Mouse (Mus musculus) left cerebral cortex, adult 2 months (tissue): ENCODE measurements around the gene Setdb2. TPM values are rescaled to one million over a fixed set of nuclear protein-coding genes. Genes with fewer than 3 reads are reported as not detected.

Experiments
- DNase-seq, 2 experiments: peaks; one replicate each; pipeline ENCODE4 v3.0.0; 2021 to 2022; ENCODE audit warnings: low spot score in 2 of 2, mixed read lengths in 1 of 2; ENCODE audit errors: extremely low spot score in 1 of 2
- H3K27ac ChIP-seq: fragments of 200-600 bp; 2 replicates; pipeline ENCODE4 v1.8.1; 2022
- H3K4me3 ChIP-seq: fragments of 200-600 bp; 2 replicates; pipeline ENCODE4 v1.8.1; 2022
- CTCF ChIP-seq: fragments of 200-600 bp; IDR thresholded peaks from 2 replicates; pipeline ENCODE4 v1.8.1; 2022; ENCODE audit warnings: antibody characterized with exemption, mild to moderate bottlenecking, moderate library complexity
- intact Hi-C: fragments of 180-260 bp; cut with DNase I; formaldehyde crosslinking; loops from one replicate; pipeline ENCODE4 v1.15.1; 2025
- long read RNA-seq, 2 experiments: library from polyadenylated mRNA; stranded (forward); transcript quantifications; one replicate each; pipeline ENCODE4 v2.0.0; 2021; ENCODE audit warnings: borderline mapping rate in 2 of 2
- total RNA-seq, 2 experiments: library from RNA; stranded (reverse); gene quantifications; 2 replicates each; pipeline ENCODE4 v1.2.3; 2021

The Setdb2 gene
- total RNA-seq = 1 to 10 TPM; 4.1 to 4.2 TPM
- long read RNA-seq, experiment 1, transcript Setdb2-205 (14 exons, 2,995 nt) = major isoform, 7 of 12 reads
- long read RNA-seq, experiment 1, partial matches to known transcripts = 0 of 12 reads
- long read RNA-seq, experiment 1, other reads (novel, unspliced or antisense) = 5 of 12 reads
- long read RNA-seq, experiment 2, partial matches to known transcripts = 0 of 2 reads
- long read RNA-seq, experiment 2, other reads (novel, unspliced or antisense) = 1 of 2 reads

DNA sequence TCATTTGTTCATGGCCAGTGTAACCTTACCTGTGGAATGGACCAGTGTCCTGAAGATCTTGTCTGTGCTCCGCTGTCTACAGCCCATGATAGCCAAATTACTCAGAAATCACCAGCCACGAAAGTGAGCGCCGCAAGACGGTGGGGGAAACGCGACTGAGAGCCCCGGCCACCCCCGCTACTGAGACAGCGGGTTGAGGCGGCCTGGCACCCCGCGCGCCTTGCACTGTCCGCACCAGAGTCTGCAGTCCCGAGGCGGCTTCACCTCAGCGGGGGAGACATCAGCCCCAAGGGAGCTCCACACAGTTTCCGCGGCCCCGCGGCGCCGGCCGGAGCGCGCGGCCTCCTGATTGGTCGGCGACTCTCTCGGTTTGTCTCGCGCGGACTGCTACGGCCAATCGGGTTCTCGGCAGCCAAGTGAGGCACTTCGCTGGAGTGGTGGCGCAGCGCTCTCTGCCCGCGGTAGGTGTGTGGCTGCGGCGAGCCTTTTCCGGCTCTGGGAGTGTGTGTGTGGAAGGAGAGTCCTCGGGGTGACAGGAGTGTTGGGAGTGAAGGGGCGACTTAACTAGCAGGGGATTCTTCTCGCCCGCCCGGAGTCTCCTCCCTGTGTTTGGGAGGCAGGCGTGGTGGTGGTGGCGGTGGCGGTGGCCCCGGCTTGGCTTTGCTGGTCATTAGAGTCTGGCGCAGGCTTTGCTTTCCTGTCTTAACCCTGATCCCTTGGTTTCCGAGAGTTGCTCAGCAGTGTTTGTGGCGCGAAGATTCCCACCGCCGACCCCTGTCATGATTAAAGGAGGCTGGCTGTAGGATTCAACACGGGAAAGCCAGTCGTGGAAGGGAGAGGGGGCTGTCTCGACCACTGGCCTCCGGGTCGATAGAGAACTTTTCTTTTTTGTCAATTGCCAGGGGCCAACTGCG, at the start of gene Setdb2, which contains the start of gene Cab39l:
Setdb2 (minus strand) TSS at position 327 of the 914 bp plus-strand sequence.
Cab39l (plus strand) TSS at position 415 of the 914 bp plus-strand sequence.
- TF ChIP-seq CTCF = peak; percentile 12
- Histone ChIP-seq H3K4me3 (peak within 1 kb of the TSS; percentile 73), H3K27ac (peak within 1 kb of the TSS; percentile 68)
- peak; percentile 94 to 95 for DNase-seq
- intact Hi-C loops = no loop called here

DNA sequence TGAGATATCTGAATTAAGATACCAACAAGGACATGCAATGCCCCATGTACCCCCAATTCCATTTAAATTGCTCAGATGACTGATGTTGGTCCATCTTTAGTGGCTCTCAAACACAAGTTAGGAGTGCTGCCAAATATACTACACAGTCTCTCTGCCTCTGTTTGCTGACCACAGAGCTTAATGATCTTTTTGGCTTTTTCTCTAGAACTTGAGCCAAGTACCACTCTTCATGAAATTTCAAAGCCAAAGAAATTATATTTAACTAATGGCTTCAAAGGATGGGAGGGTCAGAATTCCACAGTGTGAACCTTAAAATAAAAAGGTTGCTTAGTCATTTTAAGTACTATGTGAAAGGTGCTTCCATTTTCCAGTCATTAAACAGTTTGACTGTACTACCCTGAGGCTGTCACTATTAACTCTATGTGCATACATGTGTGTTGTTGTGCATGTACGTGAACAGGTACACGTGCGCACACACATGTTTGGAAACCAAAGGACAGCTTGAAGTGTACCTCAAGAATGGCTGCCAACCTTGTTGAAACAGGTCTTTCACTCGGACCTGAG, 44.6 kb upstream of the Setdb2 start:
- TF ChIP-seq CTCF = no peak
- Histone ChIP-seq H3K27ac (no peak overlapping the region), H3K4me3 (no peak overlapping the region)
- intact Hi-C loops = no loop called here
- no peak for DNase-seq

DNA sequence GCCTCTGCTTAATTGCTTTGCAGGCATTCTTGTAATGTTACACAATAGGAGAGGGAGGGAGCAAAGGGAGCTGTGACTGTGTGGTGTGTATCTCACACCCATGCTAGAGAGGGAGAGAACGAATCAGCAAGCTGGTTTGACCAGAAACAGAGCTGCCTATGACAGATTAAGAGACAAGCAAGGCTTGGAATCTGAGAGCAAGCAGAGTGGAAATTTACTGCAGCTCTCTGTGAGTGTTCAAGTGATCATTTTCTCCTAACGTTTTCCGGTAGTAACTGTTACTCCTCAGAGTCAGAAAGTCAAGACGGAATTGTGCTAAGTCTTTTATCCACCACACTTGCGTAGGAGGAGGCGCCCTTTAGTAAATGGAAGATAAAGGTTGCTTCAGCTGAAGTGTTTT, 38.0 kb upstream of the Setdb2 start:
- intact Hi-C loops = no loop called here
- no peak for TF ChIP-seq CTCF
- Histone ChIP-seq H3K27ac (peak overlapping the region; percentile 73), H3K4me3 (peak overlapping the region; percentile 36)
- peak in 1 of 2 experiments; percentile 16 for DNase-seq

DNA sequence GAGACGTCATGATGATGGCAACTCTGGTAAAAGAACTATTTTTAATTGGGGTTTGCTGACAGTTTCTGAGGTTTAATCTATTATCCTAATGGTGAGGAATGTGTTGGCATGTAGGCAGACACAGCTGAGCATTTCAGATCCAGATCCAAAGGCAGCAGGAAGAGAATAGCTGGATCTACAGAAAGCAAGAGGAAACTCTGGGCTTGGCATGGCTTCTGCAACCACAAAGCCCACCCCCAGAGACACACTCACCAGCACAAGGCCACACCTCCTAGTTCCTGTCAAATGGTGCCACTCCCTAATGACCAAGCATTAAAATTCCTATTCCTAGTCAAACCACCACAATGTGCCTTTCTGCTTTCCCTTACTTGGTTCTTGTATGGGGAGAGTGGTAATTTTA, 30.1 kb upstream of the Setdb2 start:
- Histone ChIP-seq H3K4me3 (no peak overlapping the region), H3K27ac (no peak overlapping the region)
- DNase-seq = no peak
- intact Hi-C loops = no loop called here
- TF ChIP-seq CTCF = no peak

DNA sequence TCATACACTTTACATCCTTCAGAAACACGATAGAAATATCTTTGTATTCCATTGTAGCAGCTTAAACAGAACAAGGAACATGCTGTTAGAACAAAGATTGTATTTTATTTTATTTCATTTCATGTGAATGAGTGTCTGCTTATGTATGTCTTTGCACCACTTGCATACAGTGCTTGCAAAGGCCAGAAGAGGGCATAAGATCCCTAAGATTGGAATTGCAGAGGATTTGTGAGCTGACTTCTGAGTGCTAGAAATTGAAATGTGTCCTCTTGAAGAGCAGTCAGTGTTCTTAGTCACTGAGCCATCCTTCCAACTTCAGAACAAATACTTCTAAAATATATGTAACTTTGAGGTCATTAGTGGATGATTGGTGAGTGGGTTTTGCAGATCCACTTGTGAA, 27.1 kb upstream of the Setdb2 start:
- no peak for DNase-seq
- peak; percentile 56 for TF ChIP-seq CTCF
- intact Hi-C loops = loop anchor here (2.0 kb wide), 1 partner anchor 89 kb away; no protein-coding TSS in a partner anchor
- no peak overlapping the region for H3K4me3 ChIP-seq
- no peak overlapping the region for H3K27ac ChIP-seq

DNA sequence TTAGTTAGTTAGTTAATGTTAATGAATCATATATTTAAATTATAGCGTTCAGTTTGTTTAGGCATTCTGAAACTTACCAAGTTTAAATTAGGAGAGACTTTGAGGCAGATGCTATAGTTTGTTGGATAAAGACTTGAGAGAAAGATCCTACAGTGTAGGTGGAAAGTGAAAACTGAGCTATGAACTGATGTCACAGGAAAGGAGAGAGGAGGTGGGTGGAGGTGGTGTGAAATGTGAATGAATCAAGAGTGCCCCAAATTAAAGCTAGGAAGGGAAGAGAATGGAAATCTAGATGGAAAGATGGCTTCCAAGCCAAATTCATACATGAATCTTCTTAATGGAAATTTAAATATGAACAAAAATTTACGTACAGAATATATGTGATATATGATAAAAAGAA, 25.8 kb upstream of the Setdb2 start:
- no peak for TF ChIP-seq CTCF
- Histone ChIP-seq H3K4me3 (no peak overlapping the region), H3K27ac (no peak overlapping the region)
- no peak for DNase-seq
- intact Hi-C loops = loop anchor here (2.0 kb wide), 1 partner anchor 90 kb away; no protein-coding TSS in a partner anchor

DNA sequence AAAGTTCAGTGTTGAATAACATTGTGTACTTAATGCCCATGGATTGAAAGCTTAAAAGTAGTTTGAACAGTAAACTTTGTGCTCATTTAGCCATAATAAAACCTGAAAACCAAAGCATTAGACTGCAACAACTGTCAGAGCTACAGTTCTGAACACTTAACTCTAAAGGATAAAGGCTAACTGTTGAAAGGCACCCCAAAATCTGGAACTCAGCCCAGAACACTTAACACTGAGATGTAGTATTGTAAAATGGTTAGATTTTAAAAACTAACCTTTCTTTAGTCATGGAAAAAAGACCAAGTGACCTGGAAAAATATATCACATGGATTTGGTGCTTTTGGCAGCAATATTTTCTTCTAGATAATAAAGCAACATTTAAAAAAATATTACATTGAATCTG, 7.3 kb upstream of the Setdb2 start:
- DNase-seq = no peak
- intact Hi-C loops = no loop called here
- TF ChIP-seq CTCF = no peak

DNA sequence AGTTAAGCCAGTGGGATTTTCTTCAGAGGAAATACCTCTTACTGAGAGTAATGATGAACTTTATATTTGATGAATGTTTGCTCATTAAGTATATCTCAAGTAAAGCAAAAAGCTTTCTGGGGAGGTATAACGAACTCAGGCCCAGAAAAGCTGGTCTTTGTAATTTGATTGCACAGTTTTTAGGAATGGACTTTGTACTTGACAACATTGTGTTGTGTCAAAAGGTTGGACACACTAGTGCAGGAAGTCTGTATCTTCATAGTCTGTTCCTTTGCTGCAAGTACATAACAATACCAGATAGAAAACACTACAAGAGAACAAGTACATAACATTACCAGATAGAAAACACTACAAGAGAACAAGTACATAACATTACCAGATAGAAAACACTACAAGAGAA, 4.7 kb upstream of the Setdb2 start:
- TF ChIP-seq CTCF = no peak
- intact Hi-C loops = no loop called here
- no peak for DNase-seq
- no peak overlapping the region for H3K4me3 ChIP-seq
- H3K27ac ChIP-seq = no peak overlapping the region

More for the DNA sequence above, 7.3 kb upstream of the Setdb2 start:
- no peak overlapping the region for H3K4me3 ChIP-seq
- H3K27ac ChIP-seq = no peak overlapping the region

DNA sequence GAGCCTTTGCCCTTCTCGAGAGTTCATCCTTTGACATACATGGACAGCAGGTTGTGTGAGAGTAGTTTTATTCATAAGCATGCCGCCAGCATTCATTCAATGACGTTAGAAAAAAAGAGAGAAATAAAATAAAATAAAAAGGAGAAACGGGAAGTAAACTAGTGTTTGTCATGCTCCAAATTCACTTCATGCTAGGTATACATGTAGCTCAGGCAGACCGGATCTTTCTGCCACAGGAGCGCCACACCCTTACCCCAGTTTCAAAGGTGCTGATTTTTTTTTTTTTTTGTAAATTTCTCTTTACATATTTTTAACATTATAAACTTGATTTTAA, 755 bp upstream of the Setdb2 start:
- H3K27ac ChIP-seq = peak overlapping the region; percentile 68
- intact Hi-C loops = no loop called here

DNA sequence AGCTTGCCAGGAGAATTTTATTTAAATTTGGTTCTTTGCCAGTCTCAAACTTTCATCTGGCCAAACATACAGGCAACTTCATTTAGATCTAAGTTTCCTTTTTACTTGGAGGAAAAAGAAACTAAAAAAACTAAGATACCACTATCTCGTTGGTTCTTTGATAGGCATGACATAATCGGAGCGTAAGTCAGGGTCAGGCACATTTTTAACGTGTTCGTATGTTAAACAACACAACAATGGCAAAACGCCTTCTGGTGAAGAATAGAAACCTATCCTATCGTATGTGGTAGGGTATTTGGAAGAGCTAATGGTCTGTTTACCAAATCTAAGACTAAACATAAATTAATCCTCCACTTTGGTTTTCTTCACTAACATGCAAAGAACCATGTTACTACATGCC, 645 bp downstream of the Setdb2 start:
- peak overlapping the region; percentile 73 for H3K4me3 ChIP-seq
- no peak for TF ChIP-seq CTCF
- intact Hi-C loops = no loop called here
- no peak overlapping the region for H3K27ac ChIP-seq
- DNase-seq = no peak

More for the DNA sequence above, 755 bp upstream of the Setdb2 start:
- TF ChIP-seq CTCF = no peak
- peak overlapping the region; percentile 73 for H3K4me3 ChIP-seq
- no peak for DNase-seq

DNA sequence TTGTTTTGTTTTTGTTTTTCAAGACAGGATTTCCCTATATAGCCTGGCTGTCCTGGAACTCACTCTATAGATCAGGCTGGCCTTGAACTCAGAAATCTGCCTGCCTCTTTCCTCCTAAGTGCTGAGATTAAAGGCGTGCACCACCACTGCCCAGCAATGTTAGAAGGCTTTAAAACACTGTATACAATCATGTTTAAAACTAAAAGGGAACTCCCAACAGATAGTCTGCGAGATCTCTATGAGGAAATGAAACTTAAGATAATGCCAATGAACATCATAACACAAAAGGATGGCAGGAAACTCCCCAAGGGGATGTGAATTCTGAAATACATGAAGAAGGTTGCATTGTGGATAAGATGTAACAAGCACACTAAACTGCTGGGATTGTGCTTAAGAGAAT, 2.2 kb downstream of the Setdb2 start:
- intact Hi-C loops = no loop called here
- no peak overlapping the region for H3K4me3 ChIP-seq
- no peak overlapping the region for H3K27ac ChIP-seq
- DNase-seq = no peak
- TF ChIP-seq CTCF = no peak

DNA sequence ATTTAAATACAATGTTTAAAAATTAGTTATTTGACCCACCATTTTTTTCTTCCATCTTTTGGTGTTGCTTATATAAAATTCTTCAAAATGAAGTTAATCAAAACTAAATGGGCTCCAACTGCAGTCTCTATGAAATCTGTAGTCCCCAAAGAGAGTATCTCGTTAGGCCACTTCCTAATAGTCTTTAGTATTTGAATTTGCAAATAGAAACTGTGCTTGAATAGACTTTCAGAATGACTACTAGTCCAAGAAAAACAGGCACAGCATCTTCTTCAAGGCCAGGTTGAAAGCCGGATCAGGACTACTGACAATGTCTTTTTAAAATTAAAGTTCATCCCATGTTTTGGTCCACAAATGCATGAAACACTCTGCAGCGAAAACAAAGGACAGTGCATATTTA, 3.3 kb downstream of the Setdb2 start:
- Histone ChIP-seq H3K4me3 (no peak overlapping the region), H3K27ac (no peak overlapping the region)
- DNase-seq = no peak
- intact Hi-C loops = no loop called here
- no peak for TF ChIP-seq CTCF
